Mouse (Mus musculus): Measurements from ENCODE around the gene Pex1.

DNA sequence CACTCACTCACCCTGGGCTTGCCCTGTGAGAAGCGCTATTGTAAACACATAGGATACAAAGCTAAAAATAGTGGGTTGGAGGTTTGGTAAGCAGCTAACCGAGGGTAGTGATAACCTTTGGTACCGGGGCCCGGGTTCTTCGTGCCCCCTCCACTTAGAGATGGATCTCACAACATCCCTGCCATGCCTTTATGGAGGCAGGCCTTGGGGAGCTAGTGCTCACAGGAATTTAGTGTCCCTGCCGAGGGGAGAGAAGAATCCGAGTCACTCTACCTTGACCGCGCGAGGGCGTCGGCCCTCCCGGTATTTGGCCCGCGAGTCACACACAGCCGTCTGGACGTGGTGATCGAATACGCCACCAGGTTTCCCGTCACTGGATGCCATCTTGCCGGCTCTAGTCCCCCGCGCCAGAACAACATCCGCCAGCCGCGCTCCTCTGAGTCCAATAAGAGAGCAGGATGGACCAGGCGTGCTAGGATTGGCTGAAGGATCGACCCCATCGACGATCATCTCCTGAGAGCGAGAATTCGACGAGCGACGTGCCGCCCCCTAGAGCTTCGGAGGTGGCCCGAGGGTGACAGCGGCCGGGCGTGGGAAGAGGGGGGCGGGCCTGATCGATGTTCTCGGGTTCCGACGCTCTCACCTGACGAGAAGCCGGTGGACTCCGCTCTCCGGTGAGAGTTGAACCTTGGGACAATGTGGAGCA, at the start of gene Pex1:
- TF ChIP-seq CTCF (IDR thresholded peaks at IDR 0.05; ENCODE audit: borderline replicate concordance, insufficient read depth, low read depth, low read length): no peak
- peak; percentile 37; the same call in 1 of the 2 replicates for TF ChIP-seq POLR2A (IDR thresholded peaks at IDR 0.05; ENCODE audit: borderline replicate concordance, insufficient read depth, low read length)
